Comparison of ENCODE assay signal across 11 mouse cellular contexts in genomic region chr5:43218847-43219132, GRCm38 (mm10). TPM values are rescaled to one million over a fixed set of nuclear protein-coding genes. Genes with fewer than 3 reads are reported as not detected.
DNase-seq lines count a peak whose midpoint lies in the region; ATAC-seq and TF ChIP-seq lines count a peak whose summit lies in the region.
"Had no signal": no experiment of that assay in that cellular context is flagged by ENCODE, and none has a peak within 500 bp of the region (broad histone marks: within the 10 kb centered on the region; RNA-seq: fewer than 3 reads in every experiment).

No protein-coding gene starts in this region.

- no peak overlapping the region for H3K9ac ChIP-seq in intestine, embryonic 16.5 days (ENCODE audit: low read depth, low read length)
- no peak overlapping the region for H3K9ac ChIP-seq in intestine, postnatal 0 days (ENCODE audit: low read depth, low read length)
- no peak overlapping the region for H3K9ac ChIP-seq in MEL (ENCODE audit: control insufficient read depth, low read depth, low read length, poor library complexity, severe bottlenecking)
- H3K9ac ChIP-seq: forebrain, embryonic 13.5 days; neural tube, embryonic 12.5 days had no signal

- H3K4me2 ChIP-seq in intestine, embryonic 16.5 days (ENCODE audit: low read depth, low read length), result no peak overlapping the region
- no peak overlapping the region for H3K4me2 ChIP-seq in intestine, postnatal 0 days (replicated peaks; ENCODE audit: low read depth)
- H3K4me2 ChIP-seq: forebrain, embryonic 13.5 days; neural tube, embryonic 12.5 days had no signal

- no peak for TF ChIP-seq EP300 in MEL (IDR thresholded peaks at IDR 0.05; ENCODE audit: low read depth in 1 of 2, low read length in 2 of 2)

- no peak overlapping the region for H3K4me3 ChIP-seq in intestine, embryonic 16.5 days (ENCODE audit: low read length)
- no peak overlapping the region for H3K4me3 ChIP-seq in intestine, postnatal 0 days (ENCODE audit: low read depth, low read length)
- no peak overlapping the region for H3K4me3 ChIP-seq in MEL (ENCODE audit: control insufficient read depth in 1 of 2, insufficient read depth in 1 of 2, low read depth in 2 of 2, low read length in 2 of 2)
- H3K4me3 ChIP-seq: forebrain, embryonic 13.5 days; neural tube, embryonic 12.5 days had no signal

- H3K27ac ChIP-seq in intestine, embryonic 16.5 days (ENCODE audit: low read length), result no peak overlapping the region
- H3K27ac ChIP-seq in intestine, postnatal 0 days (ENCODE audit: low read depth, low read length), result no peak overlapping the region
- H3K27ac ChIP-seq in MEL (ENCODE audit: control insufficient read depth, low read depth, low read length), result peak overlapping the region; percentile 7; the same call in 1 of the 2 replicates
- H3K27ac ChIP-seq: forebrain, embryonic 13.5 days; neural tube, embryonic 12.5 days had no signal

- 38% methylated on average over 1 of the region's 1 CpGs for WGBS in intestine, embryonic 16.5 days
- 30% methylated on average over 1 of the region's 1 CpGs for whole genome bisulfite sequencing in intestine, postnatal 0 days

- H3K36me3 ChIP-seq in intestine, embryonic 16.5 days (ENCODE audit: control insufficient read depth, insufficient read depth, low read length), result no peaks in the 10 kb centered on the region
- no peaks in the 10 kb centered on the region for H3K36me3 ChIP-seq in intestine, postnatal 0 days (ENCODE audit: control insufficient read depth, insufficient read depth)
- H3K36me3 ChIP-seq in MEL (ENCODE audit: control insufficient read depth in 1 of 2, insufficient read depth in 2 of 2, low read length in 2 of 2), result peaks cover 0 to 14% of the 10 kb centered on the region in 2 experiments; a peak in 2 of 4 replicates
- H3K36me3 ChIP-seq: neural tube, embryonic 12.5 days had no signal

- H3K9me3 ChIP-seq in intestine, embryonic 16.5 days (ENCODE audit: control insufficient read depth, low read length), result no peaks in the 10 kb centered on the region
- no peaks in the 10 kb centered on the region for H3K9me3 ChIP-seq in intestine, postnatal 0 days (ENCODE audit: control insufficient read depth)
- no peaks in the 10 kb centered on the region for H3K9me3 ChIP-seq in MEL (replicated peaks; ENCODE audit: insufficient read depth, low read length)
- H3K9me3 ChIP-seq: forebrain, embryonic 13.5 days; neural tube, embryonic 12.5 days had no signal

- no peaks in the 10 kb centered on the region for H3K27me3 ChIP-seq in intestine, embryonic 16.5 days (replicated peaks; ENCODE audit: control insufficient read depth, insufficient read depth, low read length)
- H3K27me3 ChIP-seq in intestine, postnatal 0 days (replicated peaks; ENCODE audit: control insufficient read depth, insufficient read depth, low read length), result no peaks in the 10 kb centered on the region
- H3K27me3 ChIP-seq in MEL (ENCODE audit: control insufficient read depth in 1 of 2, insufficient read depth in 2 of 2, low read length in 2 of 2), result no peaks in the 10 kb centered on the region
- H3K27me3 ChIP-seq: forebrain, embryonic 13.5 days; neural tube, embryonic 12.5 days had no signal

- H3K79me2 ChIP-seq in MEL (ENCODE audit: control insufficient read depth, insufficient read depth, low read length, poor library complexity), result no peaks in the 10 kb centered on the region

- no peak for DNase-seq in MEL (ENCODE audit: low read depth, low spot score)
- DNase-seq in Muller cell, postnatal 12 days (ENCODE audit: inconsistent ontology term), result peak; percentile 63
- peak; percentile 83 to 91 for DNase-seq in kidney, postnatal 25 days
- DNase-seq in thymus, postnatal 10 days (ENCODE audit: low spot score in 2 of 2), result no peak
- no peak for DNase-seq in embryo, embryonic 10 days (ENCODE audit: low spot score)
- DNase-seq: right cerebral cortex, postnatal 14 days; thymus, adult 2 months had no signal

- no peaks in the 10 kb centered on the region; the same call in 1 of the 2 replicates for H3K4me1 ChIP-seq in intestine, embryonic 16.5 days (ENCODE audit: control insufficient read depth, insufficient read depth, low read length)
- H3K4me1 ChIP-seq in intestine, postnatal 0 days (replicated peaks; ENCODE audit: control insufficient read depth, insufficient read depth, low read length), result 0 out of 2 replicates have a peak, but pooled peaks cover 11% of the 10 kb centered on the region
- H3K4me1 ChIP-seq in MEL (ENCODE audit: control insufficient read depth in 1 of 2, insufficient read depth in 2 of 2, low read length in 2 of 2), result peaks cover 0 to 7% of the 10 kb centered on the region in 2 experiments; a peak in 2 of 4 replicates
- H3K4me1 ChIP-seq: neural tube, embryonic 12.5 days had no signal

- TF ChIP-seq RAD21 in MEL (IDR thresholded peaks at IDR 0.05; ENCODE audit: low read depth, low read length), result no peak

- 0 out of 2 replicates have a peak, but pooled peaks have one; percentile 26 for ATAC-seq in intestine, embryonic 16.5 days
- no peak for ATAC-seq in intestine, postnatal 0 days
- ATAC-seq: forebrain, embryonic 13.5 days had no signal

- no peak for TF ChIP-seq CTCF in intestine, postnatal 0 days (IDR thresholded peaks at IDR 0.05; ENCODE audit: low read depth)
- TF ChIP-seq CTCF in MEL (IDR thresholded peaks at IDR 0.05 in 2 of 3, conservative IDR thresholded peaks at IDR 0.05 in 1 of 3; ENCODE audit: control insufficient read depth in 1 of 3, insufficient read depth in 1 of 3, low read depth in 2 of 3, low read length in 3 of 3, poor library complexity in 1 of 3, severe bottlenecking in 1 of 3), result no peak

- no peak for TF ChIP-seq POLR2A in MEL (IDR thresholded peaks at IDR 0.05; ENCODE audit: control insufficient read depth in 1 of 2, insufficient read depth in 1 of 2, low read depth in 1 of 2, low read length in 2 of 2, poor library complexity in 1 of 2)

TF ChIP-seq in MEL, 35 proteins besides CTCF, POLR2A, EP300 and RAD21:
- TF ChIP-seq SIN3A (IDR thresholded peaks at IDR 0.05; ENCODE audit: low read length), result no peak
- TF ChIP-seq ZKSCAN1 (IDR thresholded peaks at IDR 0.05; ENCODE audit: low read depth, low read length), result no peak
- TF ChIP-seq TBP (IDR thresholded peaks at IDR 0.05; ENCODE audit: low read depth, low read length), result no peak
- no peak for TF ChIP-seq MXI1 (IDR thresholded peaks at IDR 0.05; ENCODE audit: low read depth, low read length)
- no peak for TF ChIP-seq KAT2A (conservative IDR thresholded peaks at IDR 0.05; ENCODE audit: low read depth, low read length)
- no peak for TF ChIP-seq POLR2AphosphoS5 (IDR thresholded peaks at IDR 0.05; ENCODE audit: borderline replicate concordance, low read depth, low read length)
- TF ChIP-seq CHD1 (IDR thresholded peaks at IDR 0.05; ENCODE audit: low read depth, low read length), result no peak
- no peak for TF ChIP-seq HCFC1 (IDR thresholded peaks at IDR 0.05; ENCODE audit: low read depth, low read length)
- TF ChIP-seq ZMIZ1 (IDR thresholded peaks at IDR 0.05; ENCODE audit: low read depth, low read length), result no peak
- TF ChIP-seq MYB (IDR thresholded peaks at IDR 0.05; ENCODE audit: low read depth, low read length), result no peak
- no peak for TF ChIP-seq SMC3 (IDR thresholded peaks at IDR 0.05; ENCODE audit: low read depth, low read length)
- no peak for TF ChIP-seq MYC (IDR thresholded peaks at IDR 0.05; ENCODE audit: low read depth, low read length)
- no peak for TF ChIP-seq ZC3H11A (IDR thresholded peaks at IDR 0.05; ENCODE audit: low read depth, low read length)
- TF ChIP-seq GATA1 (IDR thresholded peaks at IDR 0.05; ENCODE audit: low read depth, low read length), result no peak
TF ChIP-seq in MEL: peak in this region for 0.

RNA-seq across cellular contexts. Expression of gene Cpeb2, which starts 14.2 kb away (rescaled TPM):
- polyA plus RNA-seq in intestine, embryonic 16.5 days (2015; fragmentation: Nextera tagmentation; extraction: Ambion mirVana), result 1.4 and 2.2 TPM in 2 replicates
- 3.1 and 3.6 TPM in 2 replicates for polyA plus RNA-seq in intestine, postnatal 0 days (2015; fragmentation: Nextera tagmentation; extraction: Ambion mirVana)
- total RNA-seq in MEL (2012; rRNA removed), result 0.69 and 0.82 TPM in 2 replicates
- polyA plus RNA-seq in MEL (2012; ENCODE audit: insufficient read depth in 1 of 2, insufficient read length in 2 of 2, low read depth in 1 of 2, low replicate concordance in 2 of 2, missing spikeins in 1 of 2), result 1 to 10 TPM in 1 of 2 experiments, not detected in 1; 2.0 TPM

Comparison
In these comparisons a context has a peak if more than half of its experiments do, and no peak if none do; other contexts are left out.
1. DNase-seq: peak in Muller cell, postnatal 12 days (single experiment) and kidney, postnatal 25 days (2 of 2); none in MEL (single experiment), thymus, postnatal 10 days (0 of 2) and embryo, embryonic 10 days (single experiment).